Mouse (Mus musculus): ENCODE measurements around the gene Ttll11. TPM values are rescaled to one million over a fixed set of nuclear protein-coding genes. Genes with fewer than 3 reads are reported as not detected.

Gene Ttll11
- polyA plus RNA-seq, 2 experiments = 1.2 to 2.5 TPM

GRCm38 (mm10) chr2:35852164-35852509 is 127.6 kb downstream of the Ttll11 start:
- peaks cover 5% of the 10 kb centered on the region; the same call in 1 of the 2 replicates for H3K4me1 ChIP-seq (ENCODE audit: control insufficient read depth, insufficient read depth, low read length)
- no peaks in the 10 kb centered on the region for H3K9me3 ChIP-seq (ENCODE audit: control insufficient read depth, low read length)
- H3K9ac ChIP-seq (ENCODE audit: low read depth, low read length, severe bottlenecking) = no peak overlapping the region
- ATAC-seq (ENCODE audit: low FRiP score, low read depth) (no peak), DNase-seq (ENCODE audit: low spot score) (no peak)
- no peak overlapping the region; the same call in 1 of the 2 replicates for H3K4me2 ChIP-seq (replicated peaks; ENCODE audit: low read depth, low read length, severe bottlenecking)
- TF ChIP-seq POLR2A (IDR thresholded peaks at IDR 0.05; ENCODE audit: borderline replicate concordance, extremely low read depth, insufficient read depth, insufficient read length) = no peak
- no peaks in the 10 kb centered on the region for H3K27me3 ChIP-seq (ENCODE audit: control insufficient read depth, insufficient read depth, low read length)
- H3K4me3 ChIP-seq (replicated peaks; ENCODE audit: low read length) = no peak overlapping the region
- no peak overlapping the region for H3K27ac ChIP-seq (replicated peaks; ENCODE audit: low read depth, low read length)
- no peaks in the 10 kb centered on the region for H3K36me3 ChIP-seq (ENCODE audit: control insufficient read depth, insufficient read depth, low read length)
- 53% methylated on average over 3 of the region's 3 CpGs for WGBS

DNA sequence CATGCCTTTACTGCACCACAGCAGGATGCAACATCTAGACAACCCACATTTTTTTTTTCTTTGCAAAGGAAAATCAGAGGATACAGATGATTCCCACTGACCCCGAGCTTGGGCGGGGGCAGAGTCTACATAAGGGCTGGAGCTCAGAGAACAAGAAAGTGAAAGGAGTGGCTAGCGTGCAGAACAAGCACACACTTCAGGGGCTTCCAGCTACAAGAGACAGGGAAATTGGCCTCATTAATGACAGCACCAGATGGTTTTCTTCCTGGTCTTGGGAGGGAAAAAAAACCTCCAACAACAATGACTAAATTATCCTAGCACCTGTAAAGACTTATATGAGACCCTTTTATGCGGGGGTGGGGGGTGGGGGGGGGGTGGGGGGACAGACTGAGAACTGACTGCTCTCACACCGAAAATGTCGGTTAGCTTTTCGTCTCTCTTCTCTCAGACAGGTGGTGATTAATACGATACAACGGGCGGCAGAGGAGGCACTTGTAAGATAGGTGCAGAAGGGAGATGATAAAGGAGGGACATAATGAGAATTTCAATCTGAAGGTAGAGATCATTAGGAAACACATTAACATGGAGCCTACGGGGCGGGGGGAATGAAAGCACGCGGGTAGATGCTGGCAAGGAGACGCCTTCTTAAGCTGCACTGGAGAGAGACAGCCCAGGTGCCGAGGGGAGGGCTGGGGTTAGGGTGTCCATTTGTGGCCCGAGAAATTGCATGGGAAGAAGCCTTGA is 128.1 kb downstream of the Ttll11 start:
- TF ChIP-seq POLR2A (IDR thresholded peaks at IDR 0.05; ENCODE audit: borderline replicate concordance, extremely low read depth, insufficient read depth, insufficient read length) = no peak
- Histone ChIP-seq H3K4me2 (replicated peaks; ENCODE audit: low read depth, low read length, severe bottlenecking) (no peak overlapping the region; the same call in 1 of the 2 replicates), H3K4me3 (replicated peaks; ENCODE audit: low read length) (no peak overlapping the region), H3K27me3 (ENCODE audit: control insufficient read depth, insufficient read depth, low read length) (no peaks in the 10 kb centered on the region), H3K9me3 (ENCODE audit: control insufficient read depth, low read length) (no peaks in the 10 kb centered on the region), H3K4me1 (ENCODE audit: control insufficient read depth, insufficient read depth, low read length) (peaks cover 5% of the 10 kb centered on the region; the same call in 1 of the 2 replicates), H3K36me3 (ENCODE audit: control insufficient read depth, insufficient read depth, low read length) (no peaks in the 10 kb centered on the region), H3K27ac (replicated peaks; ENCODE audit: low read depth, low read length) (no peak overlapping the region), H3K9ac (ENCODE audit: low read depth, low read length, severe bottlenecking) (no peak overlapping the region)
- WGBS = 14% methylated on average over 17 of the region's 17 CpGs
- ATAC-seq (ENCODE audit: low FRiP score, low read depth) (0 out of 2 replicates have a peak, but pooled peaks have one; percentile 65), DNase-seq (ENCODE audit: low spot score) (peak; percentile 56)

DNA sequence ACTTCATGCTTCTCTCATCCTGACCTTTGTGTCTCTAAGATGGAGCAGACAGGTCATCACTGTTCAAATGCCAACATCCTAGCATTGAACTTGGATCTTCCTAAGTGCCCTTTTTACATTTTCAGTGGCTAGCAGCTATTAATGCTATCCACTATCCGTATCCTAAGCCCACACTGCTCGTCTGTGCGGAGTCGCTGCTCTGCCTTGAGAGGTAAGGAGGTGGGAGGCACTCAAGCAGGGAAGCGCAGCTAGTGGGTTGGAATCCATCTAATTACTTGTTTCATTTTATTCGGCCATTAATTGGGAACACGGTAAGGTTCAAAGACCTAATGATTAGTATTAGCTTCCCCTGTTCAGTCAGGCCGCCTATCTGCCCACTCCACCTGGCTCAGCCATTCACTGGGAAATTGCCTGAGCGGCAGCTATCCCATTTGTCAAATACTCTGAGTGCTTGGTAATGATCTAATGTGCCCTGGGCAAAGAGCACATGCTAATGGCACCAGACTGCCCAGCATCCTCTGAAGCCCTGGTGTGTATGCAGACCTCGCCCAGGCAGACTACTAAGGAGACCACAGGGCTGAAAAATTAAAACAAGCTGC is 130.0 kb downstream of the Ttll11 start:
- 20% methylated on average over 10 of the region's 10 CpGs for WGBS
- TF ChIP-seq POLR2A (IDR thresholded peaks at IDR 0.05; ENCODE audit: borderline replicate concordance, extremely low read depth, insufficient read depth, insufficient read length) = no peak
- Histone ChIP-seq H3K27me3 (ENCODE audit: control insufficient read depth, insufficient read depth, low read length) (no peaks in the 10 kb centered on the region), H3K4me1 (ENCODE audit: control insufficient read depth, insufficient read depth, low read length) (peaks cover 6% of the 10 kb centered on the region; the same call in 1 of the 2 replicates), H3K9ac (ENCODE audit: low read depth, low read length, severe bottlenecking) (no peak overlapping the region), H3K9me3 (ENCODE audit: control insufficient read depth, low read length) (no peaks in the 10 kb centered on the region), H3K4me3 (replicated peaks; ENCODE audit: low read length) (no peak overlapping the region), H3K4me2 (replicated peaks; ENCODE audit: low read depth, low read length, severe bottlenecking) (no peak overlapping the region), H3K27ac (replicated peaks; ENCODE audit: low read depth, low read length) (no peak overlapping the region), H3K36me3 (ENCODE audit: control insufficient read depth, insufficient read depth, low read length) (no peaks in the 10 kb centered on the region)
- no peak for DNase-seq (ENCODE audit: low spot score)
- ATAC-seq (ENCODE audit: low FRiP score, low read depth) = no peak

DNA sequence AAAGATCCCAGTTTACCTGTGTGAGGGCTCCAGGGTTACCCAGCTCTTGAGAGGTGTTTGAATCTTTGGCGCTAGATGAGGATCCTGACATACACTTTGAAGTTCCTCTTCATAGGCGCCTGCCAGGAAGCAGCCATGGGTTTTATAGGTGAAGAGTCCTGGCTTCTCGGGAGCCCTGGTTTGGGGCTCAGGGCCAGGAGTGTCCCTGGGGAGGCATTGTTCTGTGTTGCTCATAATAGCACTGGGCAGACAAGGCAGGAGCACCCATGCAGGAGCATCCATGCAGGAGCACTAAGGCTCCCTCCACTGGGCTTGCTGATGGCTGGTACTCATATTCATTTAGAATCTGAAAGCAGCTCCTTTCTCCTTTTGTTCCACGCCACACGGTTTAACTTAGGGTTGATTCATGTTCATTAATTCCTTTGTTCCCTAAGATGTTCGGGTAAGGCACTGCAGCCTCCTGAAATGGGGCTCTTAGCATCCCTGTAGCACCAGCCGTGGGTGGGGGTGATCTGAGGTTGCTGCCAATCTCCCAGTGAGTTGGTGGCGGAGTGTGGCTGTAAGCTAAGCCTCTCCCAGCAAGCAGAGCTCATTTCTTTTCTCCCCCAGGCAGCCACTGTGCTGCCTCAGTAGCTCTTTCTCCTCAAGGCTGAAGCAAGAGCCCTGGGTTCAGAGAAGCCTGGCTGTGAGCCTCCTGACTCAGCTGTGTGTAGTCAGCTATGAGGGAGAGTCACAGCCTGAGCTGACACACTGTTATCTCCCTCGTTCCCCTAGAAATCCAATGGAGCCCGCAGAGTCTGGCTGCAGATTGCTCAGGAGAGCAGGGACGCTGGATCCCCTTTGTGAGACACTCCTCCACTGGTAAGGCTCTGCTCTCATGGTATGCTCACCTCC is 133.9 kb downstream of the Ttll11 start:
- no peak for TF ChIP-seq POLR2A (IDR thresholded peaks at IDR 0.05; ENCODE audit: borderline replicate concordance, extremely low read depth, insufficient read depth, insufficient read length)
- Histone ChIP-seq H3K27ac (replicated peaks; ENCODE audit: low read depth, low read length) (no peak overlapping the region), H3K27me3 (ENCODE audit: control insufficient read depth, insufficient read depth, low read length) (no peaks in the 10 kb centered on the region), H3K4me3 (replicated peaks; ENCODE audit: low read length) (no peak overlapping the region), H3K36me3 (ENCODE audit: control insufficient read depth, insufficient read depth, low read length) (no peaks in the 10 kb centered on the region), H3K4me2 (replicated peaks; ENCODE audit: low read depth, low read length, severe bottlenecking) (no peak overlapping the region), H3K9me3 (ENCODE audit: control insufficient read depth, low read length) (no peaks in the 10 kb centered on the region), H3K4me1 (ENCODE audit: control insufficient read depth, insufficient read depth, low read length) (peaks cover 17% of the 10 kb centered on the region), H3K9ac (ENCODE audit: low read depth, low read length, severe bottlenecking) (no peak overlapping the region)
- 49% methylated on average over 11 of the region's 11 CpGs for WGBS
- DNase-seq (ENCODE audit: low spot score) (no peak), ATAC-seq (ENCODE audit: low FRiP score, low read depth) (no peak)
